Mouse (Mus musculus) frontal cortex, postnatal 25 days (tissue): Measurements from ENCODE around the gene Vmo1.

Source experiments
- DNase-seq, 2 experiments: peaks; one replicate each; pipeline ENCODE4 v3.0.0; 2022; ENCODE audit warnings: low spot score in 2 of 2

The Vmo1 gene

DNA sequence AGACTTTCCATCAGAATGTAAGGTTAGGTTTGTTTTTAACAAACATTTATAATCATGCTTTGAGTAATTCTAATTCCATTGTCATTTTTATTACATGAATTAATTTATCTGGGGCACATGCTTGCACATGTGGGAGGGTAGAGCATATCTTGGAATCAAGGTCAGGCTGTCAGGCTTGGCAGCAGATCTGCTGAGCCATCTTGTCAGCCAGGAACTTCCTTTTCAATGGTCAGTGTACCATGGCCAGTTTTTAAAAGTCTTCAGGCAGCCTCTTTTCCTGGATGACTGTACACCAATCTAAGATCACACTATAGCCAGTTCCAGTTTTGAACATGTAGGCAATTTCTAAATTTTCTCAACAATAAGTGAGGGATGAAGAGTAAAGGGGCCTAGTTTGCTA is 41.7 kb downstream of the Vmo1 start:
- DNase-seq, result no peak

DNA sequence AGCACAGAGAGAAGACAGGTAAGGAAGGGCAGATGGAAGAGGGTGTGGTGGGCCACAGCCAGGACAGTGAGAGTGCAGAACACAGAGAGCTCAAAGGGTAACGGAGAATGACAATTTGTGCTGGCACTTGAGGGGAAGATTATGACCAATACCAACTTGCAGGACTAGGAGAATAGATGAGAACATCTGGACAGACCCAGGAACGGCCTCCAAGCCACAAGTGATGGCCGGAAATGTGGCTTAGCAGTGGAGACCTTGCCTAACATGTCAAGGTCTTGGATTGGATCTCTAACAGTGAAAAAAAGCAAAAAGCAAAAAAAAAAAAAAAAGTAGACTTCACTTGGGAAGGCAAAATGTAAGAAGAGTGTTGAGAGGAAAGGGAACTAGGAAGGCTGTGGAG is 44.7 kb downstream of the Vmo1 start:
- no peak for DNase-seq

DNA sequence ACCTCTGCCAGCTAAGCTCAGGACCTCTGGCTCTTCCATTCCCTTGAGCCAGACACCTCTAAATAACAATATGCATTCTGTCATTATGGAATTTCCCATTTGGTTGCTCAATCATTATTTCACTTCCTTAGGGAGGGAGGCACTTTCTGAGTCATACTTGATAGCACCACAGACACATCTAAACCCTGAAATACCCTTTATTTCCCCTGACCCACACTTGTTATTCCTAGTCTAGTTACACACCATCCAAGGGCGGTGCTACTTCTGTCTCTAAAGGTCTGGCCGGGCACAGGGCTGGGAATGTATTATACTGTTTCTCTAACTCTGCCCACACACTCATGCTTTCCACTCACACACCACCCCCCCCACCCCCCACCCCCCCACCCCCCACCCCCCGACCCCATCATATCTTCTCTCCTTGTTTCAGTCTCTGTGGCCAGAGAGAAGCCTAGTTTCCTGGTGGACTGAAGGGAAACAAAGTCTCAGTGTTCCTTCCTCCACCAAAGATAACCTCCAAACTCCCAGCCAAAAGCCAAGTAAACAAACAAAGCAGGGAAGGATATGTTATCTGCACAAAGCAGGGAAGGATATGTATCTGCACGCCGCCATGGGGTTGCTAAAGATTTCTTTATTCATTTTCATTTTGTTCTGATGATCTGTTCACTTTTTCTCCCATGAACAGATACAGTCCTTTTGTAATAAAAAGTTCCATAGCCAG is 46.4 kb downstream of the Vmo1 start:
- no peak for DNase-seq

DNA sequence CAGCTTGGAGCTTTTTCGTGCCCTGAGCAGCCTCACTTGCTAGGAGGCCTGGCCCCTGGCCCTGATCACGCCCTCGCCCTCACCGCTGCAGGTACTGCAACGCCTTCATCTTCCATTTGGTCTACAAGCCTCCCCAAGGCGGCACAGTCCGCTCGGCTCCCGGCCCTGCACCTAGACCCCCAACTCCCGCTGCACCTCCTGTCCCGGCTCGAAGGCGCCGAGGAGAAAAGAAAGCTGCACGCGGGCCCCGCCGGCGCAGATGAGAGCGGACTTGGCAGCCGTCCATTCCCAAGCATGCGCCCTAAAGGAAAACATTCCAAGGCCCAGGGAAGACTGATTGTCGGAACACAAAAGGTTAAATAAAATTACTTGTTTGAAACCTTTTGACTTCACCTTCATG is 48.6 kb downstream of the Vmo1 start:
- no peak for DNase-seq

DNA sequence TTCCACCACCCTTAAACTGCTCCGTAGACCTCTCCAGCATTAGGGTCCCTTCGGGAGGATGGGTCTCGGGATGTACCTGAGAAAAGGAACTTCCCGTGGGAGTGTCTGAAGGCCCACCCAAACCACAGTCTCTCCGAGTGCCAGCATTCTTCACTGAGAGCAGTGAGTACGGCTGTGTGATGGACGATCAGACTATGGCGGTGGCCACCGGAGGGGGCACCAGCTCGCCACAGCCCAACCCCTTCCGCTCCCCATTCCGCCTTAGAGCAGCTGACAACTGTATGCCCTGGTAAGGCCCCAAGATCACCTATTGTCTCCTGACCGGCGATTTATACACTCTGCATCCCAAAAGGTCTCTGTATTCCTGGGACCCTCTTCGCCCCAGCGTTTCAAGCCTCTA is 49.2 kb downstream of the Vmo1 start:
- DNase-seq, result no peak

DNA sequence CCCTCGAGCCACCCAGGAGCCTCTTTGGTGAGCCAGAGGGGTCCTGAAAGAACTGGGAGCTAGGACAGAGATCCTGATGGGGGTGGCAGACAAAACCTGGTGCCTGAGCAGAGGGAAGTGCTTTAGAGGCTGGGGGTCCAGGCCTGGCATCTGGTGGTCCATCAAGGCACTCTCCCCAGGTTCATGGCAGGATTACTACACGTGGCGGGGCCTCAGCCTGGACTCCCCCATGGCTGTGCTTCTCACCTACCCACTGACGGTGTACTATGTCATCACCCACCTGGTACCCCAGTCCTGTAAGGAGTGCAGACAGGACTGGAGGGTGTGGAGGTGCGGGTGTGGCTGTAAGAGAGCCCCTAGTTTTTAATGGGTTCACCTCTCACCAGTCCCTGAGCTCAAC is 50.4 kb downstream of the Vmo1 start:
- DNase-seq, result no peak
